Mouse (Mus musculus) heart, adult 10 weeks (tissue): Measurements from ENCODE around the gene Olfr147. TPM values are rescaled to one million over a fixed set of nuclear protein-coding genes. Genes with fewer than 3 reads are reported as not detected.

Experiments used
- polyA plus RNA-seq: library from polyadenylated mRNA; stranded (reverse); fragments of 350-450 nt; fragmentation: Illumina TruSeq; extraction: RNeasy Lipid Tissue Mini Kit (QIAGEN cat#74804); gene quantifications from one replicate; pipeline ENCODE4 v1.2.3, GENCODE M21; 2014; ENCODE audit warnings: low read depth, low replicate concordance

The Olfr147 gene
- polyA plus RNA-seq, result not detected

DNA sequence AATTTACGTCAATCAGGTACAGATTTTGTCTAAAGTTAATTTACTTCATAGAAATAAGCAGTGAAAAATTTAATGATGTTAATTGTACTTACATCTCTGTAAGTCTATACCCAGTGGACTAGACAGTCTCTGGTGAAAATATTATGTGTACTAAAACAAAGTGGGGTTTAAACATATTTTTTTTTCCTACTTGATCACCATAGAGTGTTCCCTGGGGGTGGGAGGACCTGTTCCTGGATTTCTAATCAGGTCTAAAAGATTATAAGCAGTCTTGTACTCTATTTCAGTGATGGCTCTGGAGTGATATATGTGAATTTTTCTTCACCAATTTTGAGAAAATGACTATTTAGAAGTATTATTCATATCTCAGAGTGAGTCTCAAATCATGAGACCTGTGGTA is at the start of gene Olfr147:
Gene Olfr147, plus strand, starts transcription at position 301 of the 400 bp plus-strand sequence.

DNA sequence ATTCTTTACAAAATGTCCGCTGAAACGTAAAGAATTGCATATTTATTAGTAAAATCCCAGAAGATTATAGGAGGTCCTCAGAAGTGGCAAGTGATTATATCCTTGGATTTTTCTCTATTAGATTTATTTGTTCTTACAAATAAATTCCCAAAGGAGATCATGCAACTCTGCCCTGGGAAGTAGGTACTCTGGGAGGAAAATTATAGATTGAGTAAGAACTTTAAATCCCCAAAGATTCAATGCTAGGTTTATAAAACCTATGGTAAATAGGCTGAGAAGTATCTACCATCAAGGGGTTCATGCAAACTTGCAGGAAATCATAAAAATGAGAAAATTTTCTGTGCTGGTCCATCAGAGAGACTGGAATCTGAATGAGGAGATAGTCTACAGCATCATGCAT is 34.9 kb upstream of the Olfr147 start, which contains the start of gene Olfr250:
Gene Olfr250, plus strand, starts transcription at position 301 of the 400 bp plus-strand sequence.

DNA sequence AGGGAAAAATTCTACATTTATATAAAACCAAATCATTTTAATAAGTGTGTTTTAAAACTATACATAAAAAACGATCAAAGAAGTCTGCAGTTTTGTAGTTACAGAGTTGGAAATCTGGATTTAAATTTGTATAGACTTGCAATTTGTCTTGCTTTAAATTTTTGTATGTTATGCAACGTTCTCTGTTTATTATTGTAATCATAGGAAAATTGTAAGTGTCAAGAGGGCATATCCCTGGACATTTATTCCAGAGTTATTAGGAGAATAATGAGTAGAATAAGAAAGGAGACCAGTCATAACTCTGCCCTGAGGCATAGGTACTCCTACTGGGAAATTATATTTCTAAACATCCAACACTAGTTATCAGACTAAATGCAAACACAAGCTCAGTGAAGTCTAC is 24.7 kb upstream of the Olfr147 start, which contains the start of gene Olfr251:
Gene Olfr251, plus strand, starts transcription at position 301 of the 400 bp plus-strand sequence.

DNA sequence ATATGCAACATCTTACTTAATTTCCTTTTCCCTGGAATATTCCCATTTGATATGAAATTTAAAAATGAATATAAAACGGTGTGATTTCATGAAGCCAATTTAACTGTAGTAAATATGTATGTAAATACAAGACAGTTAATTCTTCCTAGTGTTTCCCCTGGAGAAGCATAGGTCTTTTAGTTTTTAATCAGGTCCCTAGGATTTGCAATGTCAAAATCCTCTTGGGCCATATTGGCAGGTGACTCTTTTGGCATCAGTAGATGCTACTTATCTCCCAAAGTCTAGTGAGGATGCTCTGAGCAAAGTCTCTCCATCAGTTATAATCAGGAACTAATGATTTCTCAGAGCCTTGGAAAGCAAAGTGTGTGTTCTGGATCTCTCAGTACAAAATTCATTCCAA is 27.7 kb downstream of the Olfr147 start, which contains the start of gene Olfr901:
Gene Olfr901, plus strand, starts transcription at position 301 of the 400 bp plus-strand sequence.

DNA sequence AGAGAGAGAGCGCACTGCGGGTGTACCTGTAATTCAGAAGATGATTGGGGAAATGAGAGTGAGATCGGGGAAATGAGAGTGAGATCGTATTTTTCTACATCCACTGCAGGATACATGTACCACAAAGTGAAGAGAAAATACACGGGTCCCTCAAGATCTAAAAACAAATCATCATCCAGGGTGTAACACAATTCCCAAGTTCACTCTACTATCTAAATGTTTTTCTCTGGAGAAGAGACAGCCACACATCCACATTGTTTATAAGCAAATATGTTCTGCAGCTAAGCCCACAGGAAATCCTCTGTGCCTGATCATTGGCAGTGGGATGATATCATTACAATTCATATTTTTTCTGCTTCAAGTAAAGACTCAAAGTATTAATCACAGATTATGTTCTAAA is 45.9 kb downstream of the Olfr147 start, which contains the start of gene Olfr902:
Gene Olfr902, plus strand, starts transcription at position 301 of the 400 bp plus-strand sequence.

Other genes starting within 250 kb of the Olfr147 start
- gene Olfr891, start 220.9 kb upstream of the Olfr147 start, polyA plus RNA-seq, result not detected
- not detected for gene Olfr893, start 193.3 kb upstream of the Olfr147 start, polyA plus RNA-seq
- not detected for gene Olfr894, start 183.6 kb upstream of the Olfr147 start, polyA plus RNA-seq
- not detected for gene Olfr143, start 148.9 kb upstream of the Olfr147 start, polyA plus RNA-seq
- gene Olfr895, start 133.8 kb upstream of the Olfr147 start, polyA plus RNA-seq, result not detected
- not detected for gene Olfr896-ps1, start 110.6 kb upstream of the Olfr147 start, polyA plus RNA-seq
- gene Olfr25, start 72.6 kb upstream of the Olfr147 start, polyA plus RNA-seq, result not detected
- gene Olfr898, start 53.3 kb upstream of the Olfr147 start, polyA plus RNA-seq, result not detected
- not detected for gene Olfr250, start 34.8 kb upstream of the Olfr147 start, polyA plus RNA-seq
- gene Olfr251, start 24.6 kb upstream of the Olfr147 start, polyA plus RNA-seq, result not detected
- gene Olfr901, start 27.8 kb downstream of the Olfr147 start, polyA plus RNA-seq, result not detected
- not detected for gene Olfr902, start 46.0 kb downstream of the Olfr147 start, polyA plus RNA-seq
- not detected for gene Olfr904, start 61.4 kb downstream of the Olfr147 start, polyA plus RNA-seq
- not detected for gene Olfr905, start 69.4 kb downstream of the Olfr147 start, polyA plus RNA-seq
- gene Olfr906, start 85.4 kb downstream of the Olfr147 start, polyA plus RNA-seq, result not detected
- gene Olfr907, start 94.1 kb downstream of the Olfr147 start, polyA plus RNA-seq, result not detected
- gene Olfr911-ps1, start 119.9 kb downstream of the Olfr147 start, polyA plus RNA-seq, result not detected
- gene Olfr910, start 136.2 kb downstream of the Olfr147 start, polyA plus RNA-seq, result not detected
- gene Olfr912, start 178.5 kb downstream of the Olfr147 start, polyA plus RNA-seq, result not detected
- gene Olfr913, start 191.1 kb downstream of the Olfr147 start, polyA plus RNA-seq, result not detected
- not detected for gene Olfr914, start 203.4 kb downstream of the Olfr147 start, polyA plus RNA-seq